Mouse (Mus musculus) adrenal gland, adult 18-20 months (tissue): Measurements from ENCODE around the gene Slc9a9. TPM values are rescaled to one million over a fixed set of nuclear protein-coding genes. Genes with fewer than 3 reads are reported as not detected.

ENCODE experiments used
- DNase-seq, 2 experiments: peaks; one replicate each; pipeline ENCODE4 v3.0.0; 2021 to 2022; ENCODE audit warnings: low spot score in 2 of 2
- microRNA-seq, 2 experiments: library from miRNA; unstranded; fragments of <30 nt; microRNA quantifications; one replicate each; pipeline ENCODE4 v1.2.0; 2021; ENCODE audit warnings: borderline number of aligned reads in 2 of 2
- total RNA-seq, 2 experiments: library from RNA; stranded (reverse); gene quantifications; 1 replicate in 1 of 2; 2 replicates in 1 of 2; pipeline ENCODE4 v1.2.3; 2021

The Slc9a9 gene
- total RNA-seq, 2 experiments from 2014 or later: 2.4 to 4.1 TPM

GRCm38 (mm10) chr9:95266924-95267323 is 597.2 kb downstream of the Slc9a9 start:
- DNase-seq: no peak

GRCm38 (mm10) chr9:95279590-95280344 is 610.1 kb downstream of the Slc9a9 start:
- peak in 1 of 2 experiments; percentile 15 for DNase-seq

Small RNAs within 50 kb of the gene (microRNA-seq; reads per million reads assigned to microRNA genes)
- 0 reads per million in 2 experiments for gene Mir7656

Other genes with a start within 250 kb of the Slc9a9 start
- 10 to 100 TPM; 14.9 to 16.5 TPM for gene 1190002N15Rik, start 131.8 kb upstream of the Slc9a9 start, total RNA-seq